Mouse (Mus musculus) erythroblast, embryonic 14.5 days (primary cell): ENCODE data around the gene Olfr1341. TPM values are rescaled to one million over a fixed set of nuclear protein-coding genes. Genes with fewer than 3 reads are reported as not detected.

Source experiments
- H3K27me3 ChIP-seq: 2 replicates; pipeline ENCODE4 v1.6.1; 2012; ENCODE audit warnings: inconsistent platforms; ENCODE audit not compliant: control insufficient read depth
- H3K36me3 ChIP-seq: 2 replicates; pipeline ENCODE4 v1.6.1; 2012; ENCODE audit warnings: mild to moderate bottlenecking, inconsistent platforms; ENCODE audit not compliant: control insufficient read depth
- H3K4me1 ChIP-seq: 2 replicates; pipeline ENCODE4 v1.6.1; 2012; ENCODE audit warnings: inconsistent platforms; ENCODE audit not compliant: control insufficient read depth
- H3K4me3 ChIP-seq: replicated peaks from 2 replicates; pipeline ENCODE3; 2012; ENCODE audit warnings: moderate library complexity, mild to moderate bottlenecking, inconsistent platforms
- H3K9me3 ChIP-seq: 2 replicates; pipeline ENCODE4 v1.6.1; 2012; ENCODE audit warnings: low read length, inconsistent platforms, mixed read lengths; ENCODE audit not compliant: control insufficient read depth
- GATA1 ChIP-seq: IDR thresholded peaks from 2 replicates; pipeline ENCODE4 v1.6.1; 2012; ENCODE audit warnings: low read length, inconsistent platforms, mixed read lengths
- TAL1 ChIP-seq: IDR thresholded peaks from 3 replicates; pipeline ENCODE4 v1.6.1; 2012; ENCODE audit warnings: low read length, inconsistent platforms, mixed read lengths
- polyA plus RNA-seq: library from polyadenylated mRNA; stranded (reverse); fragments of >175 nt; gene quantifications from 2 replicates; pipeline ENCODE4 v1.2.3, GENCODE M21; 2012

Gene Olfr1341
- not detected in 2 replicates for polyA plus RNA-seq

GRCm38 (mm10) chr4:118703223-118703622 lies at the start of gene Olfr1341:
Gene Olfr1341, plus strand, starts transcription at chr4:118703523.
- Histone ChIP-seq H3K9me3 (no peaks in the 10 kb centered on the region), H3K4me3 (no peak within 1 kb of the TSS), H3K4me1 (no peaks in the 10 kb centered on the region), H3K27me3 (no peaks in the 10 kb centered on the region), H3K36me3 (no peaks in the 10 kb centered on the region)
- no peak for TF ChIP-seq TAL1
- TF ChIP-seq GATA1: no peak

- H3K4me1 ChIP-seq: no peaks in the 10 kb centered on the region
- H3K4me3 ChIP-seq: no peak within 1 kb of the TSS
- H3K36me3 ChIP-seq: no peaks in the 10 kb centered on the region
- H3K9me3 ChIP-seq: no peaks in the 10 kb centered on the region
- TF ChIP-seq GATA1: no peak
- no peak for TF ChIP-seq TAL1
- no peaks in the 10 kb centered on the region for H3K27me3 ChIP-seq
Observed at GRCm38 (mm10) chr4:118658652-118659051, 44.7 kb upstream of the Olfr1341 start, which contains the start of gene Olfr62. Gene Olfr62, plus strand, starts transcription at chr4:118658952.

GRCm38 (mm10) chr4:118687086-118687485 lies 16.2 kb upstream of the Olfr1341 start:
- TF ChIP-seq TAL1 (no peak), GATA1 (no peak)
- Histone ChIP-seq H3K9me3 (no peaks in the 10 kb centered on the region), H3K4me1 (no peaks in the 10 kb centered on the region), H3K36me3 (no peaks in the 10 kb centered on the region), H3K27me3 (no peaks in the 10 kb centered on the region), H3K4me3 (no peak overlapping the region)

- no peak within 1 kb of the TSS for H3K4me3 ChIP-seq
- TF ChIP-seq TAL1: no peak
- no peak for TF ChIP-seq GATA1
- H3K9me3 ChIP-seq: no peaks in the 10 kb centered on the region
- H3K27me3 ChIP-seq: no peaks in the 10 kb centered on the region
- no peaks in the 10 kb centered on the region for H3K36me3 ChIP-seq
- H3K4me1 ChIP-seq: no peaks in the 10 kb centered on the region
Observed at GRCm38 (mm10) chr4:118692412-118692973, 10.8 kb upstream of the Olfr1341 start, which contains the start of gene Olfr1342. Gene Olfr1342, minus strand, starts transcription at chr4:118692756.

DNA sequence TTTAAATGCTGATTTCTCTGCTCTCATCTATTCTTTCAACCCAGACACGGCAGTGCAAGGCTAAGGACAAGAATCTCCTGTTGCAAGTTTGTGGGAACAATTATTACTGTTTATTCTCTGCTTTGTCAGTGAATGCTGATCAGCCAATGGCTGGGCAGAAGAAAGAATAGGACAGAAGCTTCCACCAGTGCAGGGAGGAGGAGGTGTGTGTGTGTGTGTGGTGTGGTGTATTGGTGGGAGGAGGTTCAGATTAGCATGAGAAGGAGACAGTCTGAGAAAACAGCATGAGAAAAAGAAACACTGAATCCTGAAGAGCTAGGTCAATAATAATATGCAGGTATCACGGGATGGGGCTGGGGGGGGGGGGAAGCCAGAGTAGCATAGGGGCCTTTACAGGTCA lies 9.5 kb upstream of the Olfr1341 start:
- TF ChIP-seq GATA1 (no peak), TAL1 (no peak)
- no peaks in the 10 kb centered on the region for H3K27me3 ChIP-seq
- H3K9me3 ChIP-seq: no peaks in the 10 kb centered on the region
- no peaks in the 10 kb centered on the region for H3K4me1 ChIP-seq
- H3K4me3 ChIP-seq: no peak overlapping the region
- H3K36me3 ChIP-seq: no peaks in the 10 kb centered on the region

- no peak for TF ChIP-seq TAL1
- TF ChIP-seq GATA1: no peak
- no peaks in the 10 kb centered on the region for H3K27me3 ChIP-seq
- H3K4me1 ChIP-seq: no peaks in the 10 kb centered on the region
- H3K36me3 ChIP-seq: no peaks in the 10 kb centered on the region
- no peak overlapping the region for H3K4me3 ChIP-seq
- H3K9me3 ChIP-seq: no peaks in the 10 kb centered on the region
Observed at GRCm38 (mm10) chr4:118708086-118708485, 4.8 kb downstream of the Olfr1341 start.

DNA sequence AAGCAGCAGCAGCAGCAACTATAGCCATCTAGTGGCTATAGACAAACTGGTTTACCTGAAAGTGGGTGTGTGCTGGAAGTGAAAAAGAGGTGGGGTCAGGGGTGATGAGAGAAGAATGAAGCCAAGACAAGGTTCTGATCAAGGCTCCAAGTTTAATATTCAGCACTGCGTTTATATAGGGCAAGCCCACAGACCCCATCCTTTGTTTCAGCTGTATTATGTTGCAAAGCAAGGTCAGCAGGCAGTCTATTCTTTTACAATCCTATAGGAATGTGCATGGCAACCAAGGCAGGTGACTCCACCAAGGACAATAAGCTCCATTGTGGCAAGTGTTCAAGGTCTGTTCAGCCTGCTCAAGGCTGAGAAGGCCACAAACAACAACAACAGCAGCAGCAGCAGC lies 8.3 kb downstream of the Olfr1341 start:
- no peak overlapping the region for H3K4me3 ChIP-seq
- no peaks in the 10 kb centered on the region for H3K36me3 ChIP-seq
- no peaks in the 10 kb centered on the region for H3K27me3 ChIP-seq
- TF ChIP-seq GATA1 (no peak), TAL1 (no peak)
- H3K4me1 ChIP-seq: no peaks in the 10 kb centered on the region
- no peaks in the 10 kb centered on the region for H3K9me3 ChIP-seq

DNA sequence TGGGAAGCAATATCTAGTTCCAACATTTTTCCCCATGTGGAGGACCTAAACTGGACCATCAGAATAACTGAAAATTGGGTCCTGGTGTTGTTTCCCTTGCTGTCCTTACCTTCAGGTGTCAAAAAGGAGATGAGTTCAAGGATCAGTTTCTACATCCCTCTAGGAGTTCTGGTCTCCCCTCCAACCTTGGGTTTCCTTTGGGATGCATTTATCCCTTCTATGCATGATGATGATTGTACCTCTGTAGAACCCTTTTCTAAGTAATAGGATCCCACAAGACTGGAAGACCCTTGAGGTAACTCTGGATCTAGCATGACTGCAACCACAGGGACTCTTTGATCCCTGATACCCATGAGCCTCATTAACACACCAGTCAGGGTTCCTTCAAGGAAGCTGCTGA lies 16.5 kb downstream of the Olfr1341 start, which contains the start of gene Olfr1340:
Gene Olfr1340, plus strand, starts transcription at position 301 of the 400 bp plus-strand sequence.
- Histone ChIP-seq H3K4me1 (no peaks in the 10 kb centered on the region), H3K36me3 (no peaks in the 10 kb centered on the region), H3K4me3 (no peak within 1 kb of the TSS), H3K27me3 (no peaks in the 10 kb centered on the region), H3K9me3 (no peaks in the 10 kb centered on the region)
- TF ChIP-seq GATA1 (no peak), TAL1 (no peak)

DNA sequence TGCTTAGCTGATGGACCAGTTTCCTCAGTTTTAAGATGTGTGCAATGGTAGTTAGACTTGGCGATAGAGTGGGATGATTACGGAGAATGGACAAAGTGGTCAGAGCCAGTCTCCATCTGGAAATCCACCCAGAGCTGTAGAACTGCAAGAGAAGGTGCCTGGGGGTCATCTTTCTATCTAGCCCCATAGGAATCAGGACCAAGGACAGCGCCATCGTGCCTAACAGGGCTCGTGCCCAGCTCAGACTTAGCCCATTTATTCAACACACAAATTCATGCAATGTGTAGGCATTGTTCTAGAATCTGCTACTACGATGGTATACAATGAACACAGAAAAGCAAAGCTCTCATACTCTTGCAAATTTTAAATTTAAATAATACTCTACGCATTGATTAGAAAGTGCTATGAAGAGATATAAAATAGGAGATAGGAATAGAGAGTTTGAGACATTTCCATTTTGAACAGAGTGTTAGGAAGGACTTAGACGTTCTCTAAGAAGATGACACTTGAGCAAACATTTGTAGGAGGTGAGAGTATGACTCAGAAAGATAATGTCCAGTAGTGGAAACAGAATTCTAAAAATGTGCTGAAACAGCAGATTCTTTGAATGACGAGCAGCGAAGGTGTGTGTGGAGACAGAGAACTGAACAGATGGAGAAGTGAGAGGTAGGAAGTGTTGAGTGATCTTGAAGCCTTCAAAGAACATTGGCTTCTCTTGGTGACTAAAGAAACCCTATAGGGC lies 18.6 kb downstream of the Olfr1341 start:
- TF ChIP-seq TAL1 (no peak), GATA1 (no peak)
- H3K9me3 ChIP-seq: no peaks in the 10 kb centered on the region
- H3K4me3 ChIP-seq: no peak overlapping the region
- H3K27me3 ChIP-seq: no peaks in the 10 kb centered on the region
- no peaks in the 10 kb centered on the region for H3K36me3 ChIP-seq
- H3K4me1 ChIP-seq: no peaks in the 10 kb centered on the region

DNA sequence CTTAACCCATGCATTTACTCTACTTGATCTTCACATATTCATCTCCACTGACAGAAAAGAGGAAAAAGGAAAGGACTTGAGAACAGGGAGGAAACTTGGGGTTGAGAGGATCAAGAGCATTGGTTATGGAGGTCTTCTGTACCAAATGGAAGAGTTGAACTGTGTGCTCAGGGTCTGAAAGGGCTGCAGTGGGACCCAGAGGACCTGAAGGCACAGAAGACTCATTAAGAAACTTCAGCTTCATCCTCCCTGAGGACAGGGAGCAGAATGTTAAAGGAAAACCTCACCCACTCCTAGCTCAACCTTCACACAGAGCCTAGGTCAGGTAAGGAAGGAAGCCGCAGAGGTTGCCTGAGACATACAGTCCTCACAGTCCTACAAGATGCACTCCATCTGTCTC lies 28.6 kb downstream of the Olfr1341 start, which contains the start of gene Olfr1339:
Gene Olfr1339, plus strand, starts transcription at position 301 of the 400 bp plus-strand sequence.
- Histone ChIP-seq H3K4me1 (no peaks in the 10 kb centered on the region), H3K36me3 (no peaks in the 10 kb centered on the region), H3K9me3 (no peaks in the 10 kb centered on the region), H3K27me3 (no peaks in the 10 kb centered on the region), H3K4me3 (no peak within 1 kb of the TSS)
- TF ChIP-seq GATA1 (no peak), TAL1 (no peak)
